Mouse (Mus musculus) urinary bladder, postnatal 4 days (tissue): Measurements from ENCODE around the gene Fam129a.
"Not testable (repeated sequence)": the region's sequence is repeated elsewhere in the genome, so short reads cannot be mapped to it uniquely, and the experiment has no call there.

Source experiments
- DNase-seq, 2 experiments: peaks; one replicate each; pipeline ENCODE4 v3.0.0; 2021 to 2022; ENCODE audit warnings: low spot score in 2 of 2

The Fam129a gene

DNA sequence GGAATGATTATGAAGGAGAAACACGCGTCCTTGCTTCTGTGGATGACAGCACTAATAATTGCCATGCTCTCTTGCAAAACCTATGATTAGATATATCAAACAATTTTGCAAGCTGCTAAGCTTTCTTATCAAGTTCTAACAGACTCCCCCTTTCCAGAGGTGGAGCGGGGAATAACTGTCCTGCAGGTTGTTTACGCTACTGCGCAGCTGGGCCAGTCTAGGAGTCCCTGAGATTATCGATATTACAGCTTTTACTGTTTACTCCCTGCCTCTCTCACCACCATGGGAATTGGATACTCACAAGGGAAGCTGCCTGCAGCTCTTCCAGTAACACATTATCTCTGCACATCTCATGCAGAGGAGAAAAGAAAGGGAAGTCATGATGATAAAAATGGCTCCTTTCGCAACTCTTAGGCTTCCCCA, 170.2 kb downstream of the Fam129a start:
- no peak for DNase-seq

- DNase-seq: not testable (repeated sequence)
These were observed 178.9 kb downstream of the Fam129a start for GRCm38 (mm10) chr1:151749894-151750293.

DNA sequence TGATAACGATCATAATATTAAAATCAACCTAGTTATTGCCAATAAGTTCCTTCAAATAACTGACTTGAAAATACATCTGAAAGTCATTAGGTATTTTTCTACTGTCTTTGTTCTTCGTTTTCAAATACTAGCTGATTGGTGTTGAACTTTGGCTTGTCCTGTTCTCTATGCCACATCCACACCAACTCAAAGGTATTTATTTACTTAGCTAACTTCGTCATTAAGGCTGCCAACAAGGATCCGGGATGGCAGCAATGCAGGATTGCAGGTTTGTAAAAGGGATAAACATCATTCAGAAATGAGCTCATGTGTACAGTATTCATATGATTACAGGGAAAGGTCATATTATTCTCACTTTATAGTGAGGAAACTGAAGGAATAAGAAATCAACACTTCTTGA, 182.0 kb downstream of the Fam129a start:
- DNase-seq: no peak

- DNase-seq: no peak
These were observed 182.5 kb downstream of the Fam129a start for GRCm38 (mm10) chr1:151753374-151753929.

DNA sequence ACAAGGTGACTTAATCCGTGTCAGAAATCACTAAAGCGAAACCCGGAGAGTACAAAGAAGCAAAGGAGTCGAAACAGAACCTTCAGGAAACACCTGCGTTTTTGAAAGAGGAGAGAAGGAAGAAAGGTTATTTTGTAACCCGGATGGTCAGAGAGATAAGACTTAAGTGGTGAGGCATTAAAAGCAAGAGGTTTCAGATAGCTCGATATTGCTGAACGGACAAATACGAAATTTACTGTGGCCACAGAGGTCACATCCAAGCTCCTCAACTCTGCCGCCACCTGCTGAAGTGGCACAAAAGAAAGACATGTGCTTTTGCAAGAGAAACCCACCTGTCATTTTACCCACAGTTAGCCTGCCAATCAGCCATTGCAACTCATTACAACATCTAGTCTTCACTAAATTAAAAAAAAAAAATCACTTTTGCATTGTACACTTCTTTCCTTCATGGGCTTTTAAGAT, 183.1 kb downstream of the Fam129a start:
- DNase-seq: no peak

DNA sequence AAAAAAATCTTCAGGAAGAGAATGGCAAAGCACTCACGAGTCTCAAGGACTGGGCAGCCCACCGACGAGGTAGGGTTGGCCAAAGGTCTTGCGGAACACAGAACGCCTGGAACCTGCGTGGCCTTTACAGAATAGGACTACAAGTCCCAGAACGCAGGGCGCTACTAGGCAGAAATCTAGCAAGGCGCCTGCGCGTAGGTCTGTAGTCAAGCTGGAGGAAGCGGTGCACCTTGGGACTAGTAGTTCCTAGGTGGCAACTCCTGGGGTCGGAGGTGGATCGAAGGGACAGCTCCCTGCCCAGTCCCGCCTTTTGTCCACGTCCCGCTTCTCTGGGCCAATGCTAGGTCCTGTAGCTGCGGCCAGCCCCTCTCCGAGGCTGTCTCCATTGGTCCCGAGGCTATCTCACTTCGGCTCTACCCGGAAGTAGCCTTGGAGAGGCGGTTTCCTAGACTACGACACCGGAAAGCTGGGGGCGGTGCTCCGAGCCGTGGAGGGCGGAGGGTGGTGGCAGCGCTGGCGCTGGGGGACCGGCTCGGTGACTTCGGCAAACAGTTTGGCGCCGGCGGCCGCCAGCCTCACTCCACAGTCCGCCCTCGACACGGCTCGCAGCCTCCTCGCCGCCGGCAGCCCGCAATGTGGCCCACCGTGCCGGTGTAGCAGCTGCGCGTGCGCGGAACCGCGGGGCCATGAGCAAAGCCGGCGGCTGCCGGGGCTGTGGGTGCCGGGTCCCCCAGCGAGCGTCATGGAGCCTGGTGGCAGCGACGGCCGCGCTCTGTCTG, 184.1 kb downstream of the Fam129a start, which contains the start of gene Edem3:
Gene Edem3 (plus strand): TSS at position 491 of the 779 bp plus-strand sequence.
- DNase-seq: peak; percentile 96 to 98

- DNase-seq: no peak
These were observed 184.9 kb downstream of the Fam129a start for GRCm38 (mm10) chr1:151755660-151756424.

DNA sequence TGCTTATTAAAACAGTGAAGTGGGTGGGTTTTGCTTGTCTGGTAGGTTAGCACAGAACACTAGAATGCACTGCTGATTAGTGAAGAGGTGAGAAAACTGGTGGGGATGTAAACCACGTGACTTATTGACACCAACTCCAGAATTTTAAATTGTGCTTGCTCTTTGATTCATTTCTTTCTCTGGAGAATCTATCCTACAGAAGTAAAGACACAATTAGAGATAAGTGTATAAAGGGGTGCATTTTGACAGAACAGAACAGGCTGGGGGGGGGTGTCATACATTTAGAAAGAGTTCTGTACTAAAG, 185.4 kb downstream of the Fam129a start:
- no peak for DNase-seq

DNA sequence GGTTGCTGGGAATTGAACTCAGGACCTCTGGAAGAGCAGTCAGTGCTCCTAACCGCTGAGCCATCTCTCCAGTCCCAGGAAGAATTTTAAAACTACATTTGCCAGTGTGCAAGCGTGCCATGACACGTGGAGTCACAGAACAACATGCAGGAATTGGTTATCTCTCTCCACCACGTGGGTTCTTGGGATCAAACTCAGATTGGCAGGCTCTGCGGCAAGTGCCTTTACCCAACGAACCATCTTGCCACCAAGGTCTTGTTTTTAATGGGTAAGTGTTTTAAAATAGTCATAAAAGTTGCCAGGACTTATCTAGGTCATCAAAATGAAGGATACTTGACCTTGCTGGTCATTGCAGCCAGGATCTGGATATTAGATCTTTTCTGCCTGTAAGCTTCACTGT, 187.3 kb downstream of the Fam129a start:
- DNase-seq: no peak

DNA sequence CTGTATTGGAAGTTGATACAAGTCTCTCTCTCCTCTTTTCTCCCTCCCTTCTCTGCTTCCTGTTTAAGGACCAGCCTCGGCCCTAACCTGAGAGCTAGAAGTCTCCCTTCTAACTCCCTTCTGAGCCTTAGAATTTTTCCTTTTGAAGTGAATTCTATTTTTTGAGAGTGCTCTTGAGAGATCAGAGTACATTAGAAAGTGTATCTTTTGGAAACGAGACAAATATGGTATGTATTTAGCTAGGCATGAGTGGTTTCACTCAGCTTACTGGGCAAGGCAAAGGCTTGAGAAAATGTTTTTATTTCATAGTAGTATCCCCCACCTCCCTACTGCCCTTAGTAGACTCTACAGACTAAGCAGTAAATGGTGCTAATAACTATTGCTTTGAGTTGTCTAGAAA, 188.0 kb downstream of the Fam129a start:
- DNase-seq: no peak

- no peak for DNase-seq
These were observed 193.2 kb downstream of the Fam129a start for GRCm38 (mm10) chr1:151764236-151764635.

- DNase-seq: no peak
These were observed 195.2 kb downstream of the Fam129a start for GRCm38 (mm10) chr1:151766166-151766565.

- no peak for DNase-seq
These were observed 196.1 kb downstream of the Fam129a start for GRCm38 (mm10) chr1:151766976-151767654.

DNA sequence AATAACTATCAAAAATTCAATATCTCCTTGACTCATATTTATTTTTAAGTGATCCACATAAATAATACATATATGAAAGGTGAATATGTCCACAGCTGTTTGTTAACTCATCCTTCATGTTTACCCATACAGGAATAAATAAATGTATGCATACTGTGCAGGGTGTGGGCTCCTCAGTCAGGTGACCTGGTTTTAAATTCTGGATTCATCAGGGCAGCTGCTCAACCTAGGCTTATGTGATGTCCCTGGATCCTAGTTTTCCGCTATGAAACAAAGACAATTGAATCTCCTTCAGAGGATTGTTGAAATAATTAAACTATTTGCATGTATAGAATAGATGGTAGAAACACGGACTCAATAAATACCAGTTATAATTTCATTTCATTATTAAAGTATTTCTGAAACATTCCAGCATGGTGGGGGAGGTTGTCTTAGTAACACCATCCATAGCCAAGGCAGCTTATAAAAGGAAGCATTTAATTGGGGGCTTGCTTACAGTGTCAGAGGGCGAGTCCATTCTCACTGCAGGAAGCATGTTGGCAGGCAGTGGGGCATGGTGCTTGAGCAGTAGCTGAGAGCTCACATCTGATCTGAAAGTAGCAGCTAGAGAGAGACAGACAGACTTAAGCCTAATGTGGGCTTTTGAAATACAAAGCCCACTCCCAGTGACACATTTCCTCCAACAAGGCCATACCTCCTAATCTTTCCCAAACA, 198.4 kb downstream of the Fam129a start:
- DNase-seq: no peak
